Mouse (Mus musculus): ENCODE data around the gene Ksr2.

DNA sequence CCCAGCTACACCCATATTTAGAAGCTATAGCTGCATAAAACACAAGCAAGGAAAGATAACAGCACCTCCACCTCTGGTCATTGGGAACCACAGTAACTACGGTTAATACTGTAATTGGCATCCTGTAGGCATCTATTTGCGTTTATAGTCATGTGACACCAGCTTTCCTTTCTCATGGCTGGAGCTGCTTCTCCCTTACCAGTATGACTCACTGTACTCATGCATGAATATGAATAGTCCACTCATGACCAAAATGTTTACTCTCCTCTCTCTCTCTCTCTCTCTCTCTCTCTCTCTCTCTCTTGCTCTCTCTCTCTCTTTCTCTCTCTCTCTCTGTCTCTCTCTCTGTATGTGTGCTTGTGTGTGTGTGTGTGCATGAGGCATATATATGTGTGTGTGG is 147.3 kb downstream of the Ksr2 start:
- TF ChIP-seq TBP (IDR thresholded peaks at IDR 0.05; ENCODE audit: low read depth, low read length) (no peak), POLR2A (IDR thresholded peaks at IDR 0.05; ENCODE audit: control insufficient read depth in 1 of 2, insufficient read depth in 1 of 2, low read depth in 1 of 2, low read length in 2 of 2, poor library complexity in 1 of 2) (no peak), CTCF (IDR thresholded peaks at IDR 0.05 in 2 of 3, conservative IDR thresholded peaks at IDR 0.05 in 1 of 3; ENCODE audit: control insufficient read depth in 1 of 3, insufficient read depth in 1 of 3, low read depth in 2 of 3, low read length in 3 of 3, poor library complexity in 1 of 3, severe bottlenecking in 1 of 3) (no peak), EP300 (IDR thresholded peaks at IDR 0.05; ENCODE audit: low read depth in 1 of 2, low read length in 2 of 2) (no peak), POLR2AphosphoS2 (IDR thresholded peaks at IDR 0.05; ENCODE audit: low read length) (no peak), HCFC1 (IDR thresholded peaks at IDR 0.05; ENCODE audit: low read depth, low read length) (no peak), GATA1 (IDR thresholded peaks at IDR 0.05; ENCODE audit: low read depth, low read length) (no peak), BHLHE40 (IDR thresholded peaks at IDR 0.05; ENCODE audit: borderline replicate concordance, low read depth, low read length) (no peak)
